ENCODE assay signal across 28 mouse cellular contexts in the genomic region with DNA sequence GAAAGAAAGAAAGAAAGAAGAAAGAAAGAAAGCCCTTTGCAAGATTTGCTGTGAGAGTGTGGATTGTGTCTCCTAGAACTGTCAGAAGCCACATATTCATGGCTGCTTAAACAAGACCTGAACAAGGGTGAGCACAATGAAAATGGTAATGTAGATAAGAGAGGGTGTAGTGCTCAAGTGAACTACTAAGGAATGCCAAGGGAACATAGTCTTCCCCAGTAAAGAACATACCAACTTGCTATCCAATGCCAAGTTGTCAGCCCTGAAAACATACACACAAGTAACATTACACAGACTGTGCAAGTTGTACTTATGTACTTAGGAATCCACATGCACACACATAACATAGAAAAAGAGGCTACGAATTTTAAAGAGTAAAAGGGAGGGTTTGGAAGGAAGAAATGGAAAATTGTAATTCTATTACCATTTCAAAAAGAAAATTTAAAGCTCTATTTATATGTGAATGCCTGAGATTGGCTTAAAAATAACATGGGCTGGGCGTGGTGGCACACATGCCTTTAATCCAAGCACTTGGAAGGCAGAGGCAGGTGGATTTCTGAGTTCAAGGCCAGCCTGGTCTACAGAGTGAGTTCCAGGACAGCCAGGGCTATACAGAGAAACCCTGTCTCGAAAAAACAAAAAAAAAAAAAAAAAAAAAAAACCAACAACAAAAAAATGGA.
"Had no signal": no experiment of that assay in that cellular context is flagged by ENCODE, and none has a peak within 500 bp of the region (broad histone marks: within the 10 kb centered on the region; RNA-seq: fewer than 3 reads in every experiment).

No protein-coding gene starts in this region.

- ATAC-seq: hindbrain, embryonic 16.5 days; inflammation-experienced regulatory T-cells, adult 6 months; intestine, embryonic 15.5 days had no signal

- H3K4me1 ChIP-seq: limb, embryonic 15.5 days had no signal

- H3K27ac ChIP-seq: gastrocnemius, adult 2 months; heart, embryonic 13.5 days; heart, embryonic 15.5 days; hindbrain, embryonic 10.5 days; hindbrain, embryonic 12.5 days; hindbrain, embryonic 14.5 days; intestine, embryonic 15.5 days; kidney, embryonic 15.5 days; kidney, postnatal 0 days; limb, embryonic 13.5 days; limb, embryonic 15.5 days had no signal

- H3K27me3 ChIP-seq: heart, embryonic 13.5 days; heart, embryonic 15.5 days; hindbrain, embryonic 12.5 days; intestine, embryonic 15.5 days; kidney, embryonic 15.5 days; limb, embryonic 13.5 days; limb, embryonic 15.5 days had no signal

- H3K4me2 ChIP-seq: heart, embryonic 11.5 days; heart, embryonic 13.5 days; heart, embryonic 15.5 days; hindbrain, embryonic 12.5 days; hindbrain, embryonic 14.5 days; intestine, embryonic 15.5 days; kidney, embryonic 15.5 days; limb, embryonic 13.5 days; limb, embryonic 15.5 days; liver, embryonic 11.5 days had no signal

- H3K4me3 ChIP-seq: gastrocnemius, adult 2 months; heart, embryonic 13.5 days; heart, embryonic 15.5 days; hindbrain, embryonic 10.5 days; hindbrain, embryonic 12.5 days; intestine, embryonic 15.5 days; kidney, embryonic 15.5 days; limb, embryonic 13.5 days; limb, embryonic 15.5 days had no signal

- H3K9ac ChIP-seq: heart, embryonic 13.5 days; heart, embryonic 15.5 days; hindbrain, embryonic 12.5 days; hindbrain, embryonic 14.5 days; intestine, embryonic 15.5 days; kidney, embryonic 15.5 days; limb, embryonic 13.5 days; limb, embryonic 15.5 days had no signal

- H3K36me3 ChIP-seq: intestine, embryonic 15.5 days; kidney, embryonic 15.5 days; limb, embryonic 15.5 days had no signal

- H3K9me3 ChIP-seq: heart, embryonic 13.5 days; heart, embryonic 15.5 days; hindbrain, embryonic 10.5 days; hindbrain, embryonic 12.5 days; intestine, embryonic 15.5 days; kidney, embryonic 15.5 days; limb, embryonic 13.5 days; limb, embryonic 15.5 days had no signal

- DNase-seq: gastrocnemius, adult 2 months; gastrocnemius, postnatal 10 days; gastrocnemius, postnatal 25 days; heart, adult 18-20 months; heart, postnatal 10 days; heart, postnatal 4 days; kidney, adult 11 months; kidney, adult 2 months; kidney, adult 9 months; kidney, postnatal 14 days; kidney, postnatal 36 days; layer of hippocampus, adult 9-11 months; layer of hippocampus, postnatal 36 days; left cerebral cortex, postnatal 4 days had no signal
